Comparison of ENCODE assay signal across 20 mouse cellular contexts in genomic region chr17:11769513-11769912, GRCm38 (mm10).
"Had no signal": no experiment of that assay in that cellular context is flagged by ENCODE, and none has a peak within 500 bp of the region (broad histone marks: within the 10 kb centered on the region; RNA-seq: fewer than 3 reads in every experiment).

No protein-coding gene starts in this region.

- H3K27ac ChIP-seq: liver, embryonic 14.5 days; midbrain, embryonic 13.5 days; neural tube, embryonic 12.5 days; neural tube, embryonic 15.5 days had no signal

- H3K4me1 ChIP-seq: megakaryocyte, embryonic 14.5 days; neural tube, embryonic 12.5 days had no signal

- H3K9ac ChIP-seq: liver, embryonic 14.5 days; lung, embryonic 14.5 days; midbrain, embryonic 13.5 days; neural tube, embryonic 12.5 days; neural tube, embryonic 15.5 days had no signal

- ATAC-seq: midbrain, embryonic 13.5 days; midbrain, embryonic 16.5 days had no signal

- H3K4me2 ChIP-seq: lung, embryonic 14.5 days; midbrain, embryonic 11.5 days; midbrain, embryonic 13.5 days; neural tube, embryonic 12.5 days; neural tube, embryonic 15.5 days had no signal

- H3K4me3 ChIP-seq: megakaryocyte, embryonic 14.5 days; midbrain, embryonic 13.5 days; myocyte; neural tube, embryonic 12.5 days; neural tube, embryonic 15.5 days had no signal

- H3K36me3 ChIP-seq: midbrain, embryonic 13.5 days; neural tube, embryonic 12.5 days; neural tube, embryonic 15.5 days had no signal

- H3K9me3 ChIP-seq: midbrain, embryonic 13.5 days; neural tube, embryonic 12.5 days; neural tube, embryonic 15.5 days had no signal

- DNase-seq: lung, adult 18-20 months; lung, embryonic 14.5 days; lung, postnatal 10 days; lung, postnatal 4 days; retina, postnatal 1 day; right cerebral cortex, adult 18-20 months; right cerebral cortex, postnatal 25 days; right cerebral cortex, postnatal 4 days; spleen, adult 18-20 months; thymus, adult 18-20 months; thymus, postnatal 14 days; thymus, postnatal 36 days had no signal

- H3K27me3 ChIP-seq: megakaryocyte, embryonic 14.5 days; midbrain, embryonic 13.5 days; neural tube, embryonic 12.5 days; neural tube, embryonic 15.5 days had no signal
